Mouse (Mus musculus) hindbrain, embryonic 10.5 days (tissue): Measurements from ENCODE around the gene Otop2. TPM values are rescaled to one million over a fixed set of nuclear protein-coding genes. Genes with fewer than 3 reads are reported as not detected.

Experiments used
- DNase-seq: peaks from one replicate; pipeline ENCODE4 v3.0.0-alpha.2; 2017; ENCODE audit warnings: low spot score
- H3K27ac ChIP-seq: fragments of 300-500 bp; sonication (generic); 2 replicates; pipeline ENCODE4 v1.5.1; 2016; ENCODE audit warnings: mild to moderate bottlenecking, moderate library complexity
- H3K27me3 ChIP-seq: fragments of 300-500 bp; sonication (generic); 2 replicates; pipeline ENCODE4 v1.6.1; 2016; ENCODE audit warnings: mild to moderate bottlenecking; ENCODE audit not compliant: poor library complexity, insufficient read depth, severe bottlenecking
- H3K36me3 ChIP-seq: fragments of 300-500 bp; sonication (generic); 2 replicates; pipeline ENCODE4 v1.6.1; 2016; ENCODE audit warnings: mild to moderate bottlenecking, moderate library complexity
- H3K4me1 ChIP-seq: fragments of 300-500 bp; sonication (generic); replicated peaks from 2 replicates; pipeline ENCODE4 v1.6.1; 2016; ENCODE audit warnings: mild to moderate bottlenecking
- H3K4me3 ChIP-seq: fragments of 300-500 bp; sonication (generic); 2 replicates; pipeline ENCODE4 v1.5.1; 2016; ENCODE audit warnings: mild to moderate bottlenecking, moderate library complexity
- H3K9me3 ChIP-seq: fragments of 300-500 bp; sonication (generic); 2 replicates; pipeline ENCODE4 v1.6.1; 2016; ENCODE audit warnings: mild to moderate bottlenecking, moderate library complexity
- WGBS: fragments of 180-500 bp; shearing (Covaris S2); methylation state at CpG from one replicate; pipeline ENCODE4 v1.1.7; 2016; 5-methylcytosine and 5-hydroxymethylcytosine counted together
- polyA plus RNA-seq: library from polyadenylated mRNA; unstranded; fragments of >200 nt; fragmentation: Nextera tagmentation; extraction: Ambion mirVana; gene quantifications from 2 replicates; pipeline ENCODE4 v1.2.1, GENCODE M21; 2016

Gene Otop2
- polyA plus RNA-seq, 1 experiment from 2014 or later, result not detected

DNA sequence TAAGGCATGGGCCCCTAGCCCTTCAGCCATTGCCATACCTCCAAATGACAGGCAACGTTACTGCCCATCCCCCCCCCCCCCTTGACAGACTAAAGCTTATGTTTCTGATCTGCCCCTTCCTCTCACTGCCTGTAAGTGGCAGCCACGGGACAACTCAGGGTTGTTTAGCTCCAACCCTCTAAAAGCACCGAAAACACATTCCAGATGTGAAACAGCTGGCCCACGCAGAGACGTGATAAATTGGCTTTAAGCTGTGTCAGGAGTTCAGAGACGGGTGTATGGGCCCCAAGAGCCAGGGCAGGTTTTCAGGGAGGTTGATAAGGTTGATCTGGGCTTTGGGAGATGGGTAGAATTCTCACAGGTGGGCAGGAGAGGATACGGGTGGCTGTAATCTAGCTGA is 38.6 kb downstream of the Otop2 start:
- peaks cover 8% of the 10 kb centered on the region; the same call in 1 of the 2 replicates for H3K36me3 ChIP-seq
- H3K9me3 ChIP-seq, result no peaks in the 10 kb centered on the region
- H3K4me1 ChIP-seq, result peaks cover 22% of the 10 kb centered on the region
- 46% methylated on average over 7 of the region's 7 CpGs for WGBS
- H3K4me3 ChIP-seq, result no peak overlapping the region
- no peak overlapping the region for H3K27ac ChIP-seq
- DNase-seq, result peak; percentile 31
- peaks cover 76% of the 10 kb centered on the region for H3K27me3 ChIP-seq

GRCm38 (mm10) chr11:115348681-115349248 is 41.8 kb downstream of the Otop2 start:
- Histone ChIP-seq H3K27me3 (peaks cover 82% of the 10 kb centered on the region), H3K4me1 (peaks cover 22% of the 10 kb centered on the region), H3K4me3 (no peak overlapping the region), H3K36me3 (peaks cover 17% of the 10 kb centered on the region), H3K9me3 (no peaks in the 10 kb centered on the region), H3K27ac (no peak overlapping the region)
- DNase-seq, result no peak
- 58% methylated on average over 17 of the region's 17 CpGs for WGBS

- H3K27ac ChIP-seq, result no peak overlapping the region
- no peaks in the 10 kb centered on the region for H3K9me3 ChIP-seq
- no peak for DNase-seq
- H3K4me1 ChIP-seq, result peaks cover 14% of the 10 kb centered on the region
- H3K36me3 ChIP-seq, result peaks cover 17% of the 10 kb centered on the region
- H3K27me3 ChIP-seq, result peaks cover 76% of the 10 kb centered on the region
- no peak overlapping the region for H3K4me3 ChIP-seq
- 67% methylated on average over 4 of the region's 4 CpGs for WGBS
These were observed 43.0 kb downstream of the Otop2 start for GRCm38 (mm10) chr11:115349976-115350375.

GRCm38 (mm10) chr11:115353375-115353774 is 46.4 kb downstream of the Otop2 start:
- Histone ChIP-seq H3K9me3 (no peaks in the 10 kb centered on the region), H3K4me1 (peaks cover 5% of the 10 kb centered on the region; the same call in 1 of the 2 replicates), H3K36me3 (peaks cover 17% of the 10 kb centered on the region), H3K4me3 (no peak overlapping the region), H3K27ac (no peak overlapping the region), H3K27me3 (peaks cover 68% of the 10 kb centered on the region)
- DNase-seq, result no peak
- 88% methylated on average over 5 of the region's 5 CpGs for WGBS

- DNase-seq, result peak; percentile 85
- Histone ChIP-seq H3K36me3 (peaks cover 10% of the 10 kb centered on the region), H3K27me3 (peaks cover 67% of the 10 kb centered on the region), H3K4me3 (no peak overlapping the region), H3K27ac (no peak overlapping the region), H3K4me1 (peaks cover 12% of the 10 kb centered on the region), H3K9me3 (no peaks in the 10 kb centered on the region)
- 10% methylated on average over 8 of the region's 8 CpGs for WGBS
These were observed 47.2 kb downstream of the Otop2 start for GRCm38 (mm10) chr11:115354183-115354582.

DNA sequence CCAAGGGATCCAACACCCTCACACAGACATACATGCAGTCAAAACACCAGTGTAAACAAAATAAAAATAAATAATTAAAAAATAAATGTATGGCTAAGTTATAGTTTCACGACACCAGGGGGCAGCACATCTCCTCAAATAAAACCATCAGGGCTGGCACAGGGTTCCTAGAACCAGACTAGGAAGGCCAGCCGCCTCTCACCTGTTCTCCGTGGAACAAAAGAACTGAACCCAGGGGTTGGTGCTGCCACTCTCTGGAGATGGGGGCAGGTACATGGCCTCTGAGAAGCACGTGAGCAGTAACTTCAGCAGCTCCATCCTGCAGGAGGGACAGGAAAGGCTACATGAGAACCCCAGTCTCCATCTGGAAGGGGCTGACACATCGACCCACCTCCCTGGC is 51.5 kb downstream of the Otop2 start:
- DNase-seq, result peak; percentile 63
- Histone ChIP-seq H3K27ac (peak overlapping the region; percentile 73), H3K36me3 (no peaks in the 10 kb centered on the region), H3K9me3 (no peaks in the 10 kb centered on the region), H3K4me3 (no peak overlapping the region), H3K27me3 (peaks cover 39% of the 10 kb centered on the region), H3K4me1 (peaks cover 25% of the 10 kb centered on the region)
- 18% methylated on average over 5 of the region's 5 CpGs for WGBS

DNA sequence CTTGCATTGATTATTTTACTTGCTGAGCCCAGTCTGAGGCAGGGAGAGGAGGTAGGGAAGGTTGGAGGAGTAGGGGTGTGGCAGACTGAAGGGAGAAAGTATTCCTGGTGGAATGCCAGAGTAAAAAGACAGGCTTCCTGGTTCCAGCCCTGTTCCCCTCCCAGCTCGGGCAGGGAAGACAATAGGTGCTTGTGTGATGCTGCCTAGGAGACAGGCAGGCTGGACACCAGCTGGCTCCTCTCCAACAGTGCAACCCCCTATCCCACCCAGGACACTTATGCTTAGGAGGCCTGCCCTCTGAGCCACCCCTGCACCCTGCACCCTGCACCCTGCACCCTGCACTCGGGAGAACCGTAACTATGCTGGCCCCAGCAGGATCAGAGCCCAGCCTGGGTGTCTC is 52.3 kb downstream of the Otop2 start:
- H3K4me1 ChIP-seq, result peaks cover 31% of the 10 kb centered on the region
- no peak overlapping the region for H3K4me3 ChIP-seq
- no peaks in the 10 kb centered on the region for H3K9me3 ChIP-seq
- H3K36me3 ChIP-seq, result no peaks in the 10 kb centered on the region
- DNase-seq, result no peak
- 51% methylated on average over 3 of the region's 3 CpGs for WGBS
- peaks cover 42% of the 10 kb centered on the region for H3K27me3 ChIP-seq
- peak overlapping the region; percentile 73 for H3K27ac ChIP-seq

DNA sequence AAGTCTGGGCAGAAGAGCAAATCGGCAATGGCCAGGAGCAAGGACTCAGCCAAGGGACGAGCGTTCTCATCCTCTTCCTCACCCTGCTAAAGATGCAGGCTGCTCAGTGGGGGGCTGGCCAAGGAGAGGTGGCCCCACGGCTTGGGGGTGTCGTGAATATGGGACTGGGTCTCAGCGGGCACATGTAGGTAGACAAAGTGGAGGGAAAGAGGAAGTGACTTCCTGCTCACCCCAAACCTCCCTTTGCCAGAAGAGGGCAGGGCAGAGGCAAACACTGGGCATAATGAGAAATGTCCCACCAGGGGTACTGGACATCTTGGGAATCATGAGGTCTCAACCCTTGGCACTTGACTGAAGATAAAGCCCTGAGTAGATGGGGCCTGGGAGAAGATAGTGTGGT is 52.8 kb downstream of the Otop2 start:
- 68% methylated on average over 6 of the region's 6 CpGs for WGBS
- Histone ChIP-seq H3K4me3 (no peak overlapping the region), H3K27me3 (peaks cover 43% of the 10 kb centered on the region), H3K27ac (peak overlapping the region; percentile 73), H3K36me3 (no peaks in the 10 kb centered on the region), H3K4me1 (peaks cover 31% of the 10 kb centered on the region), H3K9me3 (no peaks in the 10 kb centered on the region)
- DNase-seq, result no peak

- Histone ChIP-seq H3K9me3 (no peaks in the 10 kb centered on the region), H3K4me3 (no peak overlapping the region), H3K36me3 (no peaks in the 10 kb centered on the region), H3K27me3 (peaks cover 58% of the 10 kb centered on the region), H3K4me1 (peaks cover 49% of the 10 kb centered on the region), H3K27ac (no peak overlapping the region)
- DNase-seq, result no peak
- WGBS, result 90% methylated on average over 3 of the region's 3 CpGs
These were observed 57.2 kb downstream of the Otop2 start for GRCm38 (mm10) chr11:115364136-115364535.

DNA sequence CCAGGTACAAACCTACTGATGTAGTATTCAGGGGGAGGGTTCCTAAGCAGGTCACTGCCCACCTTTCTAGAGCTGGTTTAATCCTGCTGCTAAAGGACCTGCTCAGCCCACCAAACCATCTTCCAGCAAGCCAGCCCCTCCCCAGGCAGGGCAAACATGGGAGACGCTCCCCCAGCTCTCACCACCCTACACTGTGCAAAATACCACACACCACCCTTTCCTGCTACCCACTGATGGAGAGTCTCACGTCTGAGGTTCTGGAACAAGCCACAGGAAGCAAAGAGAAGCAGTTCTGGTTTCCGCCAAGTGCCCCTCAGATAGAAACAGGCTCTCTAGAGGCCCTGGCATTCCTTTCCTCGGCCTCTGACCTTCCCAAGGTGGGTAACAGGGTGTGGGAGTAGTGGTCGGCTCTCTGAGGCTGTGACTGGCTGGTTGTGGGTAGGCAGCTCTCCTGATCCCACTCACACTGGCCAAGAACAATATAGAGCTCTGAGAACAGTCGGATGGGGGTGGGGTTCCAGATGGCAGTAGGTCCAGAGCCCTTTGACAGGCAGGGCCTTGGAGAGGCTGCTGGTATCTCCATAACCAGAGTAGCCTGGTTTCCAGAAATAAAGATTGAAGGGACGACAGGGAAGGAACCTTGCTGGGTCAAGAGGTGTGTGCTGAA is 59.2 kb downstream of the Otop2 start:
- peak overlapping the region; percentile 70 for H3K4me3 ChIP-seq
- 46% methylated on average over 7 of the region's 7 CpGs for WGBS
- no peaks in the 10 kb centered on the region for H3K9me3 ChIP-seq
- H3K27me3 ChIP-seq, result peaks cover 74% of the 10 kb centered on the region
- peaks cover 36% of the 10 kb centered on the region for H3K4me1 ChIP-seq
- H3K27ac ChIP-seq, result peak overlapping the region; percentile 85; the same call in 1 of the 2 replicates
- no peak for DNase-seq
- no peaks in the 10 kb centered on the region for H3K36me3 ChIP-seq

GRCm38 (mm10) chr11:115366706-115367394 is 59.9 kb downstream of the Otop2 start:
- Histone ChIP-seq H3K9me3 (no peaks in the 10 kb centered on the region), H3K4me1 (peaks cover 36% of the 10 kb centered on the region), H3K27ac (peak overlapping the region; percentile 85), H3K27me3 (peaks cover 81% of the 10 kb centered on the region), H3K4me3 (peak overlapping the region; percentile 70), H3K36me3 (no peaks in the 10 kb centered on the region)
- DNase-seq, result peak; percentile 52
- 3% methylated on average over 28 of the region's 28 CpGs for WGBS

DNA sequence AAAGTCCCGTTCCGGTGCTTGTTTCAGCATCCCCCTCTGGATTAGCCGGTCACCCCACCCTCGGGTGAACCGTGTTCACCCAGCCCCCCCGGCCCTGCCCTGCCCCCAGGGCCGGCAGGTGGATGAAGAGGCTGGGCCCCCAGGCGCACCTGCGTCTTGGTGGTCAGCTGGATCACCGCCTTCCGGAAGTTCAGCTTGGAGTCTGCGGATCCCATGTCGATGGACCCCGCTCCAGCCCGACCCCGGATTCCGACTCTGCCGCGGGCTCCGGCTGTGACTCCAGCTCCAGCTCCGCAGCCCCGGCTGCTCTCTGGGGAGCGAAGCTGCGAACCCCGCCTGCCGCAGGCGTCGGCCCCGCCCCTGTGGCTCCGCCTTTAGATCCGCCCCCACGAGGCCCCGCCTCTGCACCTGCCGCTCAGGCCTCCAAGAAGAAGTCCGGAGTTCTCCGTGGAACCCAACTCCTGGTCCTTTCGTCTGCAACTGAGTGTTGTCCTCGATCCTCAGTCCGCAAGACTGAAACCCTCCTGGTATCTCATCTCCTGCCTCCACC is 60.5 kb downstream of the Otop2 start, which contains the start of gene Hid1:
Gene Hid1 (minus strand): TSS at position 362 of the 550 bp plus-strand sequence.
- Histone ChIP-seq H3K36me3 (no peaks in the 10 kb centered on the region), H3K9me3 (no peaks in the 10 kb centered on the region), H3K27ac (peak within 1 kb of the TSS; percentile 85), H3K4me3 (peak within 1 kb of the TSS; percentile 70), H3K4me1 (peaks cover 36% of the 10 kb centered on the region), H3K27me3 (peaks cover 87% of the 10 kb centered on the region)
- WGBS, result under 1% methylated on average over 39 of the region's 39 CpGs
- peak; percentile 82 for DNase-seq

DNA sequence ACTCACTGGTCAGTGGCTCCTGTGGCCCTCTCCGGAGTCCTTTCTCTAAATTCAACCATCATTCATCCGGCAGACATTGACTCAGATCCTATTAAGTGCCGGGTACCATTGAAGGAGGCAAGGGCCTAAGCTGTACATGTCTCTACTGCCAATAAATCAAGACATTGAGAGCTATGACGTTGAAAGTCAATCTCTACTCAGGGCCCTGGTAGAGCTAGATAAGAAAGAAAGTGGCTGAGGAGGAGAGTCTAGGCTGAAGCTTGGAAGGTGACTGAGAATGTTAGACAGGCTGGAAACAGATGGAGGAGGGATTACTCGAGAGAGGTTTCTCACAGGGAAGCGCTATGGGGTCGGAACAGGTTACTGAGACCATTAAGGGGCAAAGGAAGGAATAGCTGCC is 63.4 kb downstream of the Otop2 start:
- H3K4me1 ChIP-seq, result peaks cover 38% of the 10 kb centered on the region
- no peaks in the 10 kb centered on the region for H3K36me3 ChIP-seq
- WGBS, result 65% methylated on average over 7 of the region's 7 CpGs
- no peak overlapping the region for H3K4me3 ChIP-seq
- H3K27ac ChIP-seq, result no peak overlapping the region
- no peaks in the 10 kb centered on the region for H3K9me3 ChIP-seq
- DNase-seq, result no peak
- H3K27me3 ChIP-seq, result peaks cover 98% of the 10 kb centered on the region
